ENCODE assay signal across 17 mouse cellular contexts in the genomic region with DNA sequence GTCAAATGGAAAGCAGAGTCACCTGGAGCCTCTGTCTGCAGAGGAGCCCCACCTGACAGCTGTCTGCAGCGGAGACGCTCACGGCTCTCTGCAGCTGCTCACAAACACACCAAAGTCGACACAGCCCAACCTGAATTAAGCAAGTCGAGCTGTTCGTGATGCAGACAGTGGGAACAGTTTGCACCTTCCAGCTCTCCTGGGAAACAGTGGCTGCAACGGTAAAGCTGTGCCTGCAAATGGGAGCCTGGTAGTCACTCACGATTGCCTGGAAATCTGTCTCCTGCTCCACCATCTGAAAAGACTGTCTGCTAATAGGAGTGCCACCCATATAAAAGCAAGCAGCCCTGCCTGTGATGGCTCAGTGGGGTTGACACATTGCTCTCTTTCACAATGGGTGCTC.
A peak's percentile ranks its signal among the peaks of the same experiment; 100 is the strongest.
DNase-seq lines count a peak whose midpoint lies in the region; ATAC-seq and TF ChIP-seq lines count a peak whose summit lies in the region.
"Had no signal": no experiment of that assay in that cellular context is flagged by ENCODE, and none has a peak within 500 bp of the region (broad histone marks: within the 10 kb centered on the region; RNA-seq: fewer than 3 reads in every experiment).

No protein-coding gene starts in this region.

- peak; percentile 38 for DNase-seq in forebrain, postnatal 0 days
- DNase-seq in midbrain, embryonic 11.5 days (ENCODE audit: low spot score, missing footprints) = no peak
- DNase-seq in layer of hippocampus, adult 8-10 months (ENCODE audit: low spot score in 2 of 2) = peak; percentile 65 to 66
- peak; percentile 41 for DNase-seq in midbrain, postnatal 0 days (ENCODE audit: low spot score)
- no peak for DNase-seq in Muller cell, postnatal 12 days (ENCODE audit: inconsistent ontology term)
- DNase-seq in kidney, adult 18-20 months = no peak
- DNase-seq: gastrocnemius, postnatal 14 days; thymus, postnatal 25 days had no signal

- H3K4me2 ChIP-seq in forebrain, postnatal 0 days (ENCODE audit: low read depth) = no peak overlapping the region
- no peak overlapping the region for H3K4me2 ChIP-seq in forebrain, embryonic 15.5 days (replicated peaks)
- H3K4me2 ChIP-seq in midbrain, embryonic 16.5 days (ENCODE audit: low read length) = no peak overlapping the region; the same call in 1 of the 2 replicates
- no peak overlapping the region for H3K4me2 ChIP-seq in midbrain, embryonic 11.5 days
- H3K4me2 ChIP-seq in midbrain, postnatal 0 days (ENCODE audit: low read depth, low read length, poor library complexity, severe bottlenecking) = no peak overlapping the region
- H3K4me2 ChIP-seq: heart, embryonic 13.5 days; limb, embryonic 13.5 days; lung, embryonic 15.5 days; neural tube, embryonic 12.5 days had no signal

- H3K9ac ChIP-seq in forebrain, postnatal 0 days = no peak overlapping the region
- H3K9ac ChIP-seq in forebrain, embryonic 15.5 days (replicated peaks) = no peak overlapping the region
- H3K9ac ChIP-seq in midbrain, embryonic 16.5 days (ENCODE audit: low read depth, low read length) = peak overlapping the region; percentile 45; the same call in 1 of the 2 replicates
- H3K9ac ChIP-seq in midbrain, embryonic 11.5 days (ENCODE audit: low read length) = no peak overlapping the region
- H3K9ac ChIP-seq in midbrain, postnatal 0 days (replicated peaks; ENCODE audit: low read length, poor library complexity, severe bottlenecking) = no peak overlapping the region; the same call in 1 of the 2 replicates
- H3K9ac ChIP-seq: heart, embryonic 13.5 days; limb, embryonic 13.5 days; lung, embryonic 15.5 days; neural tube, embryonic 12.5 days had no signal

- no peaks in the 10 kb centered on the region for H3K4me1 ChIP-seq in forebrain, postnatal 0 days (ENCODE audit: insufficient read depth)
- H3K4me1 ChIP-seq in forebrain, embryonic 15.5 days = peaks cover 11% of the 10 kb centered on the region
- no peaks in the 10 kb centered on the region for H3K4me1 ChIP-seq in midbrain, embryonic 16.5 days (ENCODE audit: control insufficient read depth, insufficient read depth, low read length)
- no peaks in the 10 kb centered on the region for H3K4me1 ChIP-seq in midbrain, embryonic 11.5 days (ENCODE audit: control insufficient read depth, insufficient read depth, low read length)
- no peaks in the 10 kb centered on the region for H3K4me1 ChIP-seq in midbrain, postnatal 0 days (ENCODE audit: insufficient read depth, low read length)
- H3K4me1 ChIP-seq: embryonic facial prominence, embryonic 10.5 days; heart, embryonic 13.5 days; limb, embryonic 13.5 days; lung, embryonic 15.5 days; neural tube, embryonic 12.5 days had no signal

- no peak overlapping the region for H3K4me3 ChIP-seq in forebrain, postnatal 0 days (ENCODE audit: low read depth, low read length)
- no peak overlapping the region for H3K4me3 ChIP-seq in forebrain, embryonic 15.5 days
- H3K4me3 ChIP-seq in midbrain, embryonic 16.5 days (ENCODE audit: low read depth, low read length) = no peak overlapping the region
- H3K4me3 ChIP-seq in midbrain, embryonic 11.5 days (ENCODE audit: low read depth, low read length) = no peak overlapping the region
- H3K4me3 ChIP-seq in midbrain, postnatal 0 days (ENCODE audit: low read depth, low read length) = no peak overlapping the region
- H3K4me3 ChIP-seq: embryonic facial prominence, embryonic 10.5 days; heart, embryonic 13.5 days; limb, embryonic 13.5 days; lung, embryonic 15.5 days; neural tube, embryonic 12.5 days had no signal

- H3K9me3 ChIP-seq in forebrain, postnatal 0 days (ENCODE audit: low read length) = no peaks in the 10 kb centered on the region
- H3K9me3 ChIP-seq in forebrain, embryonic 15.5 days = no peaks in the 10 kb centered on the region
- H3K9me3 ChIP-seq in midbrain, embryonic 16.5 days (replicated peaks; ENCODE audit: control insufficient read depth, low read length, poor library complexity, severe bottlenecking) = no peaks in the 10 kb centered on the region
- no peaks in the 10 kb centered on the region for H3K9me3 ChIP-seq in midbrain, embryonic 11.5 days (ENCODE audit: control insufficient read depth, low read length)
- H3K9me3 ChIP-seq in midbrain, postnatal 0 days (ENCODE audit: low read length) = no peaks in the 10 kb centered on the region
- H3K9me3 ChIP-seq: embryonic facial prominence, embryonic 10.5 days; heart, embryonic 13.5 days; limb, embryonic 13.5 days; lung, embryonic 15.5 days; neural tube, embryonic 12.5 days had no signal

- TF ChIP-seq CTCF in forebrain, postnatal 0 days (IDR thresholded peaks at IDR 0.05; ENCODE audit: low read depth) = no peak
- TF ChIP-seq CTCF in midbrain, postnatal 0 days (IDR thresholded peaks at IDR 0.05) = no peak

- ATAC-seq in forebrain, postnatal 0 days = peak; percentile 62
- no peak for ATAC-seq in forebrain, embryonic 15.5 days (replicated peaks)
- peak; percentile 36; the same call in 1 of the 2 replicates for ATAC-seq in midbrain, embryonic 16.5 days
- no peak for ATAC-seq in midbrain, embryonic 11.5 days (ENCODE audit: low FRiP score)
- ATAC-seq in midbrain, postnatal 0 days (ENCODE audit: low FRiP score) = no peak
- ATAC-seq: inflammation-experienced regulatory T-cells, adult 6 months had no signal

- WGBS in forebrain, postnatal 0 days = 43% methylated on average over 8 of the region's 8 CpGs
- 54% methylated on average over 8 of the region's 8 CpGs for WGBS in forebrain, embryonic 15.5 days
- WGBS in midbrain, embryonic 16.5 days = 31% methylated on average over 8 of the region's 8 CpGs
- 66% methylated on average over 8 of the region's 8 CpGs for WGBS in midbrain, embryonic 11.5 days
- 47% methylated on average over 8 of the region's 8 CpGs for WGBS in midbrain, postnatal 0 days

- no peak overlapping the region for H3K27ac ChIP-seq in forebrain, postnatal 0 days (ENCODE audit: low read depth, low read length)
- H3K27ac ChIP-seq in forebrain, embryonic 15.5 days (replicated peaks) = no peak overlapping the region
- H3K27ac ChIP-seq in midbrain, embryonic 16.5 days (ENCODE audit: low read length) = peak overlapping the region; percentile 63
- H3K27ac ChIP-seq in midbrain, embryonic 11.5 days (ENCODE audit: low read depth, low read length) = no peak overlapping the region
- H3K27ac ChIP-seq in midbrain, postnatal 0 days (ENCODE audit: low read depth, low read length) = peak overlapping the region; percentile 68
- H3K27ac ChIP-seq: embryonic facial prominence, embryonic 10.5 days; heart, embryonic 13.5 days; kidney, postnatal 0 days; limb, embryonic 13.5 days; lung, embryonic 15.5 days; neural tube, embryonic 12.5 days had no signal

- no peaks in the 10 kb centered on the region for H3K27me3 ChIP-seq in forebrain, postnatal 0 days (ENCODE audit: insufficient read depth, low read length)
- H3K27me3 ChIP-seq in forebrain, embryonic 15.5 days = no peaks in the 10 kb centered on the region
- H3K27me3 ChIP-seq in midbrain, embryonic 16.5 days (ENCODE audit: control insufficient read depth, insufficient read depth, low read depth, low read length) = no peaks in the 10 kb centered on the region
- H3K27me3 ChIP-seq in midbrain, embryonic 11.5 days (ENCODE audit: control insufficient read depth, insufficient read depth, low read length) = no peaks in the 10 kb centered on the region
- H3K27me3 ChIP-seq in midbrain, postnatal 0 days (ENCODE audit: insufficient read depth, low read length) = no peaks in the 10 kb centered on the region
- H3K27me3 ChIP-seq: heart, embryonic 13.5 days; limb, embryonic 13.5 days; lung, embryonic 15.5 days; neural tube, embryonic 12.5 days had no signal

- no peaks in the 10 kb centered on the region for H3K36me3 ChIP-seq in forebrain, postnatal 0 days (ENCODE audit: insufficient read depth)
- H3K36me3 ChIP-seq in forebrain, embryonic 15.5 days = no peaks in the 10 kb centered on the region
- no peaks in the 10 kb centered on the region for H3K36me3 ChIP-seq in midbrain, embryonic 16.5 days (ENCODE audit: control insufficient read depth, insufficient read depth, low read length)
- H3K36me3 ChIP-seq in midbrain, embryonic 11.5 days (ENCODE audit: control insufficient read depth, insufficient read depth, low read length) = no peaks in the 10 kb centered on the region
- H3K36me3 ChIP-seq in midbrain, postnatal 0 days (ENCODE audit: insufficient read depth, low read length) = no peaks in the 10 kb centered on the region
- H3K36me3 ChIP-seq: embryonic facial prominence, embryonic 10.5 days; heart, embryonic 13.5 days; limb, embryonic 13.5 days; lung, embryonic 15.5 days; neural tube, embryonic 12.5 days had no signal

Comparison
In these comparisons a context has a peak if more than half of its experiments do, and no peak if none do; other contexts are left out.
1. ATAC-seq: peak in forebrain, postnatal 0 days (single experiment) and midbrain, embryonic 16.5 days (single experiment); none in forebrain, embryonic 15.5 days (single experiment), midbrain, embryonic 11.5 days (single experiment) and midbrain, postnatal 0 days (single experiment).
2. DNase-seq: peak in forebrain, postnatal 0 days (single experiment), layer of hippocampus, adult 8-10 months (2 of 2) and midbrain, postnatal 0 days (single experiment); none in midbrain, embryonic 11.5 days (single experiment), Muller cell, postnatal 12 days (single experiment) and kidney, adult 18-20 months (single experiment).
3. H3K27ac ChIP-seq: peak in midbrain, embryonic 16.5 days (single experiment) and midbrain, postnatal 0 days (single experiment); none in forebrain, postnatal 0 days (single experiment), forebrain, embryonic 15.5 days (single experiment) and midbrain, embryonic 11.5 days (single experiment).